25 mouse cellular contexts compared by ENCODE assay signal in the genomic region with DNA sequence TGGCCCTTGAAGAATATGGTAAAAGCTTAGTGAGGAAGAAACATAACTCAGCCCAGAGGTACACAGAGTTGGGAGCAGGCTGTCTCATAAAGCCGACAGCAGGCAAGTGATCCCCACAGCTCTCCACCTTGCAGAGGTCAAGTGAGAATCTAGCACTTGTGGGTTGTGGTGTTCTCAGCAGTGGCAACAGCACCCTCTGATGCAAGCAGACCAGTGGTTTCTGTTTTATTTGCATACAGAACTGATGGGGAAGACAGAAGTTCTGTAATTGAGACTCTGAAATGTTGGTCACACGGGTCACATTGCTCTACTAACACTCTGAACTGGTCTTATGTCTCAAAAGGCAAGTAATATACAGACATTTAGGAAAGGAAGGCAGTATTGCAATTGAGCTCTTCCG. TPM values are rescaled to one million over a fixed set of nuclear protein-coding genes. Genes with fewer than 3 reads are reported as not detected.
DNase-seq lines count a peak whose midpoint lies in the region; ATAC-seq and TF ChIP-seq lines count a peak whose summit lies in the region.
"Had no signal": no experiment of that assay in that cellular context is flagged by ENCODE, and none has a peak within 500 bp of the region (broad histone marks: within the 10 kb centered on the region; RNA-seq: fewer than 3 reads in every experiment).

No protein-coding gene starts in this region.

- 96% methylated on average over 3 of the region's 3 CpGs for WGBS in liver, adult 2 months
- WGBS in midbrain, embryonic 14.5 days = 90% methylated on average over 3 of the region's 3 CpGs

- no peak overlapping the region for H3K4me3 ChIP-seq in liver, adult 2 months (ENCODE audit: insufficient read depth, low read depth, low read length)
- H3K4me3 ChIP-seq in CH12.LX (replicated peaks in 1 of 3; ENCODE audit: low read depth in 2 of 3, low read length in 2 of 3, poor library complexity in 1 of 3) = no peak overlapping the region
- no peak overlapping the region for H3K4me3 ChIP-seq in midbrain, embryonic 14.5 days (replicated peaks; ENCODE audit: low read depth, low read length)
- H3K4me3 ChIP-seq: embryonic facial prominence, embryonic 10.5 days; forebrain, embryonic 13.5 days; heart, adult 2 months; heart, embryonic 15.5 days; hindbrain, embryonic 10.5 days had no signal

- H3K4me2 ChIP-seq in CH12.LX (ENCODE audit: insufficient read depth, low read depth, poor library complexity, severe bottlenecking) = peak overlapping the region; percentile 24; the same call in 1 of the 2 replicates
- no peak overlapping the region for H3K4me2 ChIP-seq in midbrain, embryonic 14.5 days (ENCODE audit: low read length)
- H3K4me2 ChIP-seq: forebrain, embryonic 13.5 days; heart, embryonic 11.5 days; heart, embryonic 15.5 days; hindbrain, embryonic 14.5 days had no signal

- in situ Hi-C loops in CH12.LX (cut with MboI; ENCODE audit: low pct_ligation_motif_present, low pct_unique_long_range_greater_than_20kb, low sequenced_read_pairs) = no loop called here

- peak; percentile 86 for ATAC-seq in megakaryocyte, adult 5-6 weeks (ENCODE audit: poor library complexity, severe bottlenecking)
- no peak for ATAC-seq in midbrain, embryonic 14.5 days (ENCODE audit: low FRiP score, low TSS enrichment)
- ATAC-seq: activated CD4-positive, CD25-positive, alpha-beta regulatory T cell, adult 4 months; forebrain, embryonic 13.5 days; forebrain, postnatal 0 days; Patski had no signal

- H3K36me3 ChIP-seq in liver, adult 2 months (ENCODE audit: control insufficient read depth, insufficient read depth, low read length) = no peaks in the 10 kb centered on the region
- H3K36me3 ChIP-seq in CH12.LX (replicated peaks in 1 of 2; ENCODE audit: control insufficient read depth in 1 of 2, insufficient read depth in 1 of 2, low read length in 1 of 2) = no peaks in the 10 kb centered on the region
- no peaks in the 10 kb centered on the region for H3K36me3 ChIP-seq in splenic B cell, adult 2 months (ENCODE audit: control insufficient read depth, insufficient read depth, low read length, poor library complexity, severe bottlenecking)
- no peaks in the 10 kb centered on the region for H3K36me3 ChIP-seq in midbrain, embryonic 14.5 days (ENCODE audit: control insufficient read depth, insufficient read depth, low read length)
- H3K36me3 ChIP-seq: embryonic facial prominence, embryonic 10.5 days; heart, embryonic 15.5 days; hindbrain, embryonic 10.5 days had no signal

- H3K4me1 ChIP-seq in liver, adult 2 months (ENCODE audit: control insufficient read depth, insufficient read depth, low read length) = peaks cover 14% of the 10 kb centered on the region
- peaks cover 5 to 11% of the 10 kb centered on the region in 2 experiments for H3K4me1 ChIP-seq in CH12.LX (ENCODE audit: control insufficient read depth in 1 of 2, insufficient read depth in 2 of 2)
- H3K4me1 ChIP-seq in midbrain, embryonic 14.5 days (ENCODE audit: control insufficient read depth, insufficient read depth, low read length) = 0 out of 2 replicates have a peak, but pooled peaks cover under 1% of the 10 kb centered on the region
- H3K4me1 ChIP-seq: embryonic facial prominence, embryonic 10.5 days; forebrain, embryonic 13.5 days; heart, embryonic 15.5 days; hindbrain, embryonic 10.5 days had no signal

- no peak for TF ChIP-seq POLR2A in liver, adult 2 months (IDR thresholded peaks at IDR 0.05; ENCODE audit: extremely low read depth, insufficient read depth, low read length)
- no peak for TF ChIP-seq POLR2A in CH12.LX (IDR thresholded peaks at IDR 0.05; ENCODE audit: low read depth, low read length)

- H3K9ac ChIP-seq in liver, adult 2 months (ENCODE audit: low read depth, low read length) = no peak overlapping the region
- no peak overlapping the region for H3K9ac ChIP-seq in CH12.LX (ENCODE audit: insufficient read depth, low read depth)
- no peak overlapping the region for H3K9ac ChIP-seq in midbrain, embryonic 14.5 days (replicated peaks; ENCODE audit: low read length)
- H3K9ac ChIP-seq: forebrain, embryonic 13.5 days; forebrain, postnatal 0 days; heart, embryonic 15.5 days; hindbrain, embryonic 14.5 days had no signal

- H3K79me2 ChIP-seq in liver, adult 2 months (ENCODE audit: control insufficient read depth, insufficient read depth, low read length) = no peaks in the 10 kb centered on the region
- H3K79me2 ChIP-seq in CH12.LX (replicated peaks; ENCODE audit: control insufficient read depth, extremely low read depth, insufficient read depth, poor library complexity, severe bottlenecking) = no peaks in the 10 kb centered on the region

- no peak overlapping the region for H3K27ac ChIP-seq in liver, adult 2 months (replicated peaks; ENCODE audit: insufficient read depth, low read depth, low read length)
- no peak overlapping the region for H3K27ac ChIP-seq in CH12.LX (ENCODE audit: insufficient read depth, low read depth)
- H3K27ac ChIP-seq in midbrain, embryonic 14.5 days (replicated peaks; ENCODE audit: low read depth, low read length) = no peak overlapping the region
- H3K27ac ChIP-seq: embryonic facial prominence, embryonic 10.5 days; forebrain, embryonic 13.5 days; heart, adult 2 months; heart, embryonic 15.5 days; hindbrain, embryonic 10.5 days; hindbrain, embryonic 14.5 days had no signal

- dilution Hi-C loops in CH12.LX (cut with MboI; ENCODE audit: extremely low pct_ligation_motif_present, extremely low pct_unique_long_range_greater_than_20kb, low sequenced_read_pairs) = no loop called here

- peaks cover 3% of the 10 kb centered on the region for H3K9me3 ChIP-seq in CH12.LX (replicated peaks; ENCODE audit: low read length)
- H3K9me3 ChIP-seq in midbrain, embryonic 14.5 days (ENCODE audit: control insufficient read depth, low read length) = no peaks in the 10 kb centered on the region
- H3K9me3 ChIP-seq: embryonic facial prominence, embryonic 10.5 days; forebrain, embryonic 13.5 days; heart, embryonic 15.5 days; hindbrain, embryonic 10.5 days had no signal

- peak; percentile 44 for DNase-seq in liver, adult 2 months (ENCODE audit: extremely low read depth, low read depth, low spot score)
- no peak for DNase-seq in liver
- DNase-seq in CH12.LX (ENCODE audit: extremely low read depth) = peak; percentile 55
- peak; percentile 66 for DNase-seq in splenic B cell, adult 2 months (ENCODE audit: low read depth, low spot score)
- no peak for DNase-seq in midbrain, embryonic 14.5 days
- DNase-seq in neural tube, embryonic 10.5 days (ENCODE audit: extremely low spot score, low spot score) = no peak
- DNase-seq: adrenal gland, adult 2 months; adrenal gland, postnatal 25 days; cerebellum, adult 18-20 months; cerebellum, adult 9-11 months; cerebellum, postnatal 36 days; forebrain, postnatal 0 days; gastrocnemius, postnatal 36 days; heart, adult 2 months; heart, postnatal 14 days had no signal

- TF ChIP-seq CTCF in liver, adult 2 months (IDR thresholded peaks at IDR 0.05; ENCODE audit: low read depth, low read length) = no peak
- TF ChIP-seq CTCF in CH12.LX (conservative IDR thresholded peaks at IDR 0.05 in 1 of 2, IDR thresholded peaks at IDR 0.05 in 1 of 2; ENCODE audit: low read depth in 2 of 2, low read length in 2 of 2) = peak in 1 of 2 experiments; percentile 14; a peak in 1 of 4 replicates

- no peak; the same call in 1 of the 2 replicates for TF ChIP-seq EP300 in CH12.LX (IDR thresholded peaks at IDR 0.05; ENCODE audit: low read length)

- H3K27me3 ChIP-seq in liver, adult 2 months (ENCODE audit: control insufficient read depth, insufficient read depth, low read length) = no peaks in the 10 kb centered on the region
- no peaks in the 10 kb centered on the region for H3K27me3 ChIP-seq in CH12.LX (replicated peaks)
- H3K27me3 ChIP-seq in splenic B cell, adult 2 months (ENCODE audit: control insufficient read depth, insufficient read depth, low read length, poor library complexity, severe bottlenecking) = no peaks in the 10 kb centered on the region
- no peaks in the 10 kb centered on the region for H3K27me3 ChIP-seq in midbrain, embryonic 14.5 days (ENCODE audit: control insufficient read depth, insufficient read depth, low read length)
- H3K27me3 ChIP-seq: forebrain, embryonic 13.5 days; heart, embryonic 15.5 days had no signal

- TF ChIP-seq RAD21 in CH12.LX (IDR thresholded peaks at IDR 0.05; ENCODE audit: low read depth, low read length) = no peak; the same call in 1 of the 2 replicates

TF ChIP-seq in CH12.LX, 34 proteins besides CTCF, POLR2A, EP300 and RAD21:
- TF ChIP-seq ETS1 (conservative IDR thresholded peaks at IDR 0.05; ENCODE audit: low read depth, low read length) = peak; percentile 66
- peak; percentile 25; the same call in 1 of the 2 replicates for TF ChIP-seq SIN3A (IDR thresholded peaks at IDR 0.05; ENCODE audit: low read length)
- no peak for TF ChIP-seq ELF1 (IDR thresholded peaks at IDR 0.05; ENCODE audit: low read depth, low read length)
- TF ChIP-seq MAFK (IDR thresholded peaks at IDR 0.05; ENCODE audit: insufficient replicate concordance, low read length) = 0 out of 2 replicates have a peak, but pooled peaks have one; percentile 13
- peak; percentile 27; the same call in 1 of the 2 replicates for TF ChIP-seq IRF4 (IDR thresholded peaks at IDR 0.05; ENCODE audit: low read depth, low read length)
- TF ChIP-seq MAZ (IDR thresholded peaks at IDR 0.05; ENCODE audit: low read depth, low read length) = 0 out of 2 replicates have a peak, but pooled peaks have one; percentile 42
- TF ChIP-seq CHD2 (IDR thresholded peaks at IDR 0.05; ENCODE audit: low read length) = no peak
- peak; percentile 52; the same call in 1 of the 2 replicates for TF ChIP-seq MEF2A (IDR thresholded peaks at IDR 0.05; ENCODE audit: borderline replicate concordance, low read depth, low read length)
- peak; percentile 67 for TF ChIP-seq BHLHE40 (IDR thresholded peaks at IDR 0.05; ENCODE audit: low read depth, low read length)
- 0 out of 2 replicates have a peak, but pooled peaks have one; percentile 30 for TF ChIP-seq JUND (conservative IDR thresholded peaks at IDR 0.05; ENCODE audit: low read depth, low read length)
- no peak for TF ChIP-seq KAT2A (IDR thresholded peaks at IDR 0.05; ENCODE audit: insufficient replicate concordance, low read length)
- peak; percentile 20; the same call in 1 of the 2 replicates for TF ChIP-seq TCF12 (IDR thresholded peaks at IDR 0.05; ENCODE audit: low read depth, low read length)
TF ChIP-seq in CH12.LX: peak in this region for 9.

RNA-seq across cellular contexts. Expression of a gene that starts 12.2 kb away (rescaled TPM):
- 0.83 and 0.94 TPM in 2 replicates for total RNA-seq in liver, adult 2 months (2014; rRNA removed)
- 0.21 and 0.34 TPM in 2 replicates for polyA plus RNA-seq in liver, adult 2 months (2012; rRNA removed)
- 0.04 TPM in 2 replicates for total RNA-seq in CH12.LX (2012; rRNA removed)
- not detected in 2 replicates for total RNA-seq in CH12.LX (2014; rRNA removed)
- not detected in 2 replicates for polyA plus RNA-seq in CH12.LX (2012; ENCODE audit: insufficient read length, low read depth)
- total RNA-seq in megakaryocyte, adult 5-6 weeks (2015) = 2.3 and 3.9 TPM in 2 replicates
- total RNA-seq in megakaryocyte, adult 5-6 weeks (2017) = 1.4 and 1.7 TPM in 2 replicates
- polyA plus RNA-seq in midbrain, embryonic 14.5 days (2014; fragmentation: Nextera tagmentation; extraction: Ambion mirVana) = 4.0 and 6.2 TPM in 2 replicates
- polyA plus RNA-seq: activated CD4-positive, CD25-positive, alpha-beta regulatory T cell, adult 4 months; C2C12; Patski had no signal

Comparison
In these comparisons a context has a peak if more than half of its experiments do, and no peak if none do; other contexts are left out.
1. DNase-seq: peak in liver, adult 2 months (single experiment), CH12.LX (single experiment) and splenic B cell, adult 2 months (single experiment); none in liver (single experiment), midbrain, embryonic 14.5 days (single experiment) and neural tube, embryonic 10.5 days (single experiment).